Mouse (Mus musculus): ENCODE results near the gene H60b. TPM values are rescaled to one million over a fixed set of nuclear protein-coding genes. Genes with fewer than 3 reads are reported as not detected.
A peak's percentile ranks its signal among the peaks of the same experiment; 100 is the strongest.
"Not testable (repeated sequence)": the region's sequence is repeated elsewhere in the genome, so short reads cannot be mapped to it uniquely, and the experiment has no call there.

H60b gene
- total RNA-seq, 2 experiments from 2014 or later: 0.47 TPM; not detected in 1

DNA sequence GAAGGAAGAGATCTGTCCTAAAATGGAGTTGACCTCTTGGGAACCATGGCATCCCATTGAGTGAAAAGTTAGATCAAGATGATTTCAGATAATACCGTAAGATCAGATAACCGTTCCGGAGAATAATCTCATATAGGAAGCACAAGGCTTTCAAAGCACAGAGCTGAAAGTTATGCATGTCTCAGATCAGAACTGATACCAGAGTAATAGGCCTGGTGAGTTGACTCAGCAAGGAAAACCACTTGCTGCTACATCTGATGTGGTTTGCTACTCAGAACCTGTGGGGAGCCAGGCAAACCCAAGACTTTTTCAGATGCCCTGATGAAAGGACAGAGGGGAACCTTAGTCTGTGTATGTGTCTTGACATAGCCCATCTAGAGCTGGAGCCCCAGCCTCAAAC, 43.0 kb downstream of the H60b start:
- H3K27ac ChIP-seq; H3K4me3 ChIP-seq; DNase-seq (ENCODE audit: extremely low spot score in 1 of 2, low spot score in 2 of 2); intact Hi-C loops (cut with DNase I): not testable (repeated sequence)

DNA sequence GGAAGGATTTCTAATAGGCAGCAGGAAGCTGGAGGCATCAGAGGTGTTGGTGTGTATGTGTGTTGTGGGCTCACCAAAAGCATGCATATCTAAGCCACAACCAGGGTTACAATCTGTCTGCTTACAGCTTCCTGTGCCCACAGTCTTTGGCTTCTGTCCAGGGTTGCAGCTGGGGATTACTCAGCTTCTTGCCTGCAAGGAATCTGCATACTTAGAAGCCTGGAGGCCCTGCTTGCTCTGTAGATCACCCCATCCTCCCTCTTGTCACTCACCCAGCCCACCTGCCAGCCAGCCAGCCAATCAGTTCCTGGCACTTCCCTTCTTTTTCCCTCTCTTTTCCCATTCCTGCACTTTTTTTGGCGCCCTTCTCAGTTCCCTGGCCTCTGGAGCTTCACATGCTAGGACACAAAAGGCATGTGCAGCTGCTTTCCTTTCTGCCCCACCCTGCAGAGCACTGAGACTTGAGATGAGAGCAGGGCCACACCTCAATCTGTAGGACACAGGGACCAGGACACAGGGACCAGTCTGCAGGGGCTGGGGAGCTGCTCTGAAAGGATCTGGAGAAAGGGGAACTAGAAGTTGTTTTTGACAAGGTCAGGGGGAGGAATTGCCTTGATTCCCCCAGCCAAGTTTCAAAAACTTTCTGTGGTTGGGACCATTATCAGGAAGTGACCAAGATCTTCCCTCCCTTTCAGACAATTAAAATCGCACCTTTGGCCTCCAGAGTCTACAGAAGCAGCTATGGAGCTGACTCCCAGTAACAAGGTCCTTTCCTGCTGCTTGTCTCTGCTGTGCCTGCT, 44.6 kb downstream of the H60b start:
- H3K4me3 ChIP-seq; intact Hi-C loops (cut with DNase I); H3K27ac ChIP-seq; DNase-seq (ENCODE audit: extremely low spot score in 1 of 2, low spot score in 2 of 2): not testable (repeated sequence)

DNA sequence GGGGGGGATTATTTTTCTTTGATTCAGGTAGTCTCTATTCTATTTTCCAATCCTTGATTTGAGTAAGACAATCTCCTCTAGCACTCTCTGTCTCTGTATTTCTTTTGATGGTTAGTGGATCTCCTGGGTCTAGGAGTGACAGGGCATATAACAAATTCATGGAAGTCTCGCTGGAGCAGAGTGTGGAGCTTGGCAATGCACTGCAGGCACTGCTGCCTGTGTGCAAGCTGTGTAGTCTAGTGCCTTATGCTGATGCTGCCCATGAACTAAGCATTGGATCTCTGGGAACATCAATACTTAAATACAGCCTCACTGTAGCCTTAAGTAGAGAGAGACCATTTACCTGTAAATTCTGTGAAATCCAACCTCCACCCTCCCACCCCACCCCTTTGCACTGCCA, 48.1 kb downstream of the H60b start:
- DNase-seq (ENCODE audit: extremely low spot score in 1 of 2, low spot score in 2 of 2); H3K4me3 ChIP-seq; intact Hi-C loops (cut with DNase I); H3K27ac ChIP-seq: not testable (repeated sequence)

DNA sequence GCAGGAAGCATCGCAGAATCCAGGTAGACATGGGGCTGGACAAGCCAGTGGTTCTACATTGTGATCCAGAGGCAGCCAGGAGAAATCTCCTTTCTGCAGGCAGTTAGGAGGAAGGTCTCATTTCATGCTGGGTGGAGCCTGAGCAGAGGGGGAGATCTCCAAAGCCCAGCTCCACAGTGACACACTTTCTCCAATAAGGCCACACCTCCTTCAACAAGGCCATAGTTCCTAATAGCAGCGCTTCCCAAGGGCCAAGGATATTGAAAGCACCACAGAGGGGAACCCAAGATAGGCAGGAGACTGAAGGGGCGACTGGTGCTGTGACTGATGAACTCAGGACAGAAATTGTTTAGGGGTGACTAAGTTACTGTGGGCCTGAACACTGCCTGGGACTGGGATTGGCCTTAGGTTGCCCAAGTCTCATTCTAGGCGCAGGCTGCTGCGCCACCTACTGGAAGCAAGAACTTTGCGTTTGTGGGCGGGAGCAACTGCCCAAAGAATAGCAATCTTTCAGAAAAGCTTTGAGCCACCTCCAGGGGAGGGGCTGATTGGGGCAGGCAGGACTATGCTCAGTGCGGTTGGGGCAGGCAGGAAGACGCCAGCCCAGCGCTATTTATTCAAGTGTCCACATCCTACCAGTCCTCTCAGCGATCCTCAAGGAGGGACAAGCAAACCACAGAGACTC, 53.8 kb downstream of the H60b start:
- H3K27ac ChIP-seq; H3K4me3 ChIP-seq; intact Hi-C loops (cut with DNase I): not testable (repeated sequence)
- DNase-seq (ENCODE audit: extremely low spot score in 1 of 2, low spot score in 2 of 2): peak in 1 of 2 experiments; percentile 33
- peak; percentile 47 for TF ChIP-seq CTCF (IDR thresholded peaks at IDR 0.05)

DNA sequence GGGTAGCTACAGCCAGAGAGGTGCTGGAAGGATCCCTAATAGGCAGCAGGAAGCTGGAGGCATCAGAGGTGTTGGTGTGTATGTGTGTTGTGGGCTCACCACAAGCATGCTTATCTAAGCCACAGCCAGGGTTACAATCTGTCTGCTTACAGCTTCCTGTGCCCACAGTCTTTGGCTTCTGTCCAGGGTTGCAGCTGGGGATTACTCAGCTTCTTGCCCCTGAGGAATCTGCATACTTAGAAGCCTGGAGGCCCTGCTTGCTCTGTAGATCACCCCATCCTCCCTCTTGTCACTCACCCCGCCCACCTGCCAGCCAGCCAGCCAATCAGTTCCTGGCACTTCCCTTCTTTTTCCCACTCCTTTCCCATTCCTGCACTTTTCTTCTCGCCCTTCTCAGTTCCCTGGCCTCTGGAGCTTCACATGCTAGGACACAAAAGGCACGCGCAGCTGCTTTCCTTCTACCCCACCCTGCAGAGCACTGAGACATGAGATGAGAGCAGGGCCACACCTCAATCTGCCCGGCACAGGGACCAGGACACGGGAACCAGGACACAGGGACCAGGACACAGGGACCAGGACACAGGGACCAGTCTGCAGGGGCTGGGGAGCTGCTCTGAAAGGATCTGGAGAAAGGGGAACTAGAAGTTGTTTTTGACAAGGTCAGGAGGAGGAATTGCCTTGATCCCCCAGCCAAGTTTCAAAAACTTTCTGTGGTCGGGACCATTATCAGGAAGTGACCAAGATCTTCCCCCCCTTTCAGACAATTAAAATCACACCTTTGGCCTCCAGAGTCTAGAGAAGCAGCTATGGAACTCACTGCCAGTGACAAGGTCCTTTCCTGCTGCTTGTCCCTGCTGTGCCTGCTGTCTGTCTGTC, 65.3 kb downstream of the H60b start:
- H3K27ac ChIP-seq; H3K4me3 ChIP-seq; intact Hi-C loops (cut with DNase I): not testable (repeated sequence)
- DNase-seq (ENCODE audit: extremely low spot score in 1 of 2, low spot score in 2 of 2): peak; percentile 11 to 24

DNA sequence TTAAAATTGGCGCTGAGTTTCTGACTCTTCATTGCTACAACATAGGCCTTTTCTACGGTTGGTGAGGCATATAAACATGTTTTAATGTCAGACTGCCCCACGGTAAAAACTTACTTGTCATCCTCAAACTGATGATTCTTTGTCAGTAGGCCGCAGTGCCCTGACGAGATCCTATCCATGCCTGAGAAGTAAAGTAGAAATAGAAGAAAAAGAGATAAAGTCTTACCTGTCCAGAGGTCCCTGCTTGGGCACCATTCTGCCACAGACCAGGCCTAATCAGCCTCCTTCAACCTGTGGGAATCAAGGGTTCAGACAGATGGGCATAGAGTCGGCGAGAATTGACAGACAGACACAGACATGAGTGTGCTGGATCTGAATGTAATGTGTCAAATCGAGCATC, 106.7 kb downstream of the H60b start:
- no peak for TF ChIP-seq CTCF (IDR thresholded peaks at IDR 0.05)
- Histone ChIP-seq H3K4me3 (no peak overlapping the region), H3K27ac (no peak overlapping the region)
- no peak for DNase-seq (ENCODE audit: extremely low spot score in 1 of 2, low spot score in 2 of 2)
- intact Hi-C loops (cut with DNase I): no loop called here

DNA sequence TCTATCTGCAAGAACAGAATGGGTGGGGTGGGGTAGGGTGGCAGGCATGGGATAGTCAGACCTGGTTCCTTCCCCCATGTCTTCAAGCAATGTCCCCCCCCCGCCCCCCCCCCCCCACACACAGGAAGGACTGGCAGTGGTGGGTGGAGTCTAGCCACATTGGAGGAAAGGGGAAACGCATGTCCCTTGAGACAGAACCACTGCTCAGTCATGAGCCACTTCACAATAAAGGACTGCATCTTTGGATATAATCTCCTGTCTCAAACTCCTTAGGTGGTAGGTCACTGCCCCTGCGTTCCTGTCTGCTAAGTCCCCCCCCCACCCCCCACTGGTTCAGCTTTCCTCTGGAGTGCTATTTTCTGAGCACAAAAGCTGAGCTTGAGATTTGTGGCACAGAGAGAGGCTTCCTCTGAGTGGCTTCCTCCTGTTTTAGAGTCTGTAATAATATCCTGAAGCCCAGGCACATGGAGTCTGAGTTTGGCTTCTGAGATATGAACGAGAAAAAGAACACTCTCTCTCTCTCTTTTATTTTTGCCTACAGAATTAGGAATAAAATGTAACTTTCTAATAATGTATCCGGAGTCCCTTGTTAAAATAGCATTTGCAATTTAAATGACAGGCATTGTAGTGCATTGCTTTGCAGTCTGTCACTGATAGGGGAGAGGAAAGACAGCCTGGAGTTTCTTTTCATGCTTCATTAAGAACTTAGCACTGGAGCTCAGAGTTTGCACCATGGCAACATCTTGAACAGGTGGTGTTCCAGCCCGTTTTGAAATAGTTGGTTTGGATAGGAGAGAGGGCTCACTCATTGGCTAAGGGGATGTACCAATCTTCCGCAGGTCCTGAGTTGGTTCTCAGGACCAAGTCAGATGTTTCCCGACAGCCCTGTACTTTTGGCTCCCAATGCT, 112.7 kb downstream of the H60b start:
- DNase-seq (ENCODE audit: extremely low spot score in 1 of 2, low spot score in 2 of 2); intact Hi-C loops (cut with DNase I); H3K4me3 ChIP-seq; H3K27ac ChIP-seq: not testable (repeated sequence)

DNA sequence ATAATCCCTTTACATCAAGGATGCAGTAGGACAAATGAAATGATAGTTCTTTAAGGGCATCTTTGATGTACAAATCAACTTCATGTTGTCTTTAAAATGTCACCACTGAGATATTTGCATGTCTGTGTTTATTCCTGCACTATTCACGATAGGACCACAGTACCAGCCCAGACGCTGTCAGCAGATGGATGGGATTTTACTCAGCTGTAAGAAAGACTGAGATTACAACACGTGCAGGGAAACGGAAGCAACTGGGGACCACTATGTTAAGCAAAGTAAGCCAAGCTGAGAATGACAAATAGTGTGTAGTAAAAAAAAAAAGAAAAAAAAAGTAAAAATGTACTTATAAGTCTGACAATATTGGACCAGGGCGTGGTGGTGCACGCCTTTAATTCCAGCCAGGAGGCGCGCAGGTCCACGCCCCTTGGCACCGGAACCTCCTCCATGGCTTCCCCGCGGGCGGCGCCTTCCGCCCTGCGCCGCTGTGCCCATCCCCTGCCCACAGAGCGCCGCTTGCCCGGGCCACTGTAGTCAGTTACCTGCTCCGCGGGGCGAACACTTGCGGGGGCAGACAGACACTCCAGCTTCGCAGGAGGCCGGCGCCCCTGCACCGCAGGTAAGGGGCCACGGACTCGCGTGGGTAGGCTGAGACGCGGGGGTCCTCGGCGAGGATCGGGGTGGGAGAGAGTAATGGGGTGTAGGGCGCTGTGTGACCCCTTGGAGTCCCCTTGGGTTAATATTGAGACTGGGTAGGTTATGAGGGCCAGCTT, 114.7 kb downstream of the H60b start:
- DNase-seq (ENCODE audit: extremely low spot score in 1 of 2, low spot score in 2 of 2); intact Hi-C loops (cut with DNase I); H3K27ac ChIP-seq: not testable (repeated sequence)
- 0 out of 2 replicates have a peak overlapping the region, but pooled peaks have one; percentile 4 for H3K4me3 ChIP-seq

DNA sequence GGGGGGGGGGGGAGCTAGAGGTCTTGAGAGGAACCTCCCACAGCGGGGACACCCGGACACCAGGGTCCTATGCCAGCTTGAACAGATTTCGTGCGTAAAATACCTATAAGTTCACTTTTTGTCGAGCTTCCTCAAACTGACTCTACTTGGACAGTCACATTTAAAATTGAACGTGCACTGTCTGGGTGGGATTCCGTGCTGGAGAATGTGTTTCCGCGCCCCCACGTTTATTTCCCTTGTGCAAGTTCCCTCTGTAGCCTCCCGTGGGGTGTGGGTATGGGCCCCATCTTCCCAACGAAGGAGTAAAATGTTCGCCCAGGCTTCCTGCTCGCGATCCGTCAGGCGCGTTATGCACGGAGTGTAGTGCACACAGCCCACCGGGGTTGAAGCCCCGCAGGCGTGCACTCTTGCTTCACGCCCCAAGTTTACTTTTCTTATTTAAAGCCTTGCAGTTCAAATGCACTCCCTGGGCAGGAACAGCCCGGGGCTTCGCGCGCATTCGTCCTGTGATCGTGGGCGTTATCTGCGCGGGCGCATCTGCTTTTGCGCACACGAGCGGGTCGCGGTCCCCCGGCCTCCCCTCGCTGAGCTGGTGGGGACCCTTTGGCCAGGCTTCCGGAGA, 115.4 kb downstream of the H60b start:
- no peak for TF ChIP-seq CTCF (IDR thresholded peaks at IDR 0.05)
- Histone ChIP-seq H3K4me3 (peak overlapping the region; percentile 21), H3K27ac (no peak overlapping the region)
- intact Hi-C loops (cut with DNase I): no loop called here
- no peak for DNase-seq (ENCODE audit: extremely low spot score in 1 of 2, low spot score in 2 of 2)

DNA sequence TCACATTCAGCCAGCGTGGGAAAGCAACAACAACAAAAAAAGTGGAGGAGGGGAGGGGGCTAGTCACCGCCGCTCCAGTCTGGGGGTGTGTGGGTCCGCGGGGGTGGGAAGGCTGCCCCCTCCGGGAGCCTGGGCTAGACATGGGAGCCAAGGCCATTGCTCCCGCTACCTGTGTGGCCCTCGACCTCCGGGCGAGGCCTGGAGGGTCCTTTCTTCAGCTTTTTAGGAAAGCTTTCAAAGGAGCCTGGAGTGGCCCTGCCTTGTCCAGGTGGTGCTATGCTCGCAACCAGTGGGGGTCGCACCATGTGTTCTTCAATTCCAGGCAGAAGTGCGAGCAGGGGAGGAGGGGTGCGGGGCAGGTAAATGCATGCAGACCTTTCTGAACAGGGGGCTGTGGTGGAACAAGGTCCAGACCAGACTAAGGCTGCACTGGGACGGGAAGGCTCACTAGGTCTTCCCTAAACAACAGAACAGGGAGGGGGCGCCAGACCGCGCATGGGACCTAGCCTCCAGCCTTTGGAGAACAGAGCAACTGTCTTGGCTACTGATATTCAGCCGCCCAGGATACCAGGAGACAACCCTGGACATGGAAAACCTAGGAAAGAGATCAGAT, 116.2 kb downstream of the H60b start:
- no peak overlapping the region for H3K4me3 ChIP-seq

DNA sequence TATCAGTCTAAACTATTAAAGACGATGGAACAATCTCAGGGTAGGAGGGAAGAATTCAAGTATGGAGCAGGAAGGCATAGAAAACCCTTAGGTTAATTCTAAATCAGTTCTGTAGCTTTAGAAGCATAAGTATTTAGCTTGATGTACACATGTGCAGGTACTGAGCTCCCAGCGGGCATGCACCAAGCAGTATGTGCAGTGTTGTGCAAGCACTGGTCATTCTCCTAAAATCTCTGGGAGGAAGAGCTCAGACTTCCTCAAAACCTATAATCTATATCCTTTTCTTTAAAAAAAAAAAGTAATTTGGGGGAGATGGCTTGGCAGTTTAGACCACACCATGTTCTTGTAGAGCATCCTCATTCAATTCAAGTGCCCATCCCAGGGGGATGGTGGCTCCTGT, 120.1 kb downstream of the H60b start:
- DNase-seq (ENCODE audit: extremely low spot score in 1 of 2, low spot score in 2 of 2); H3K27ac ChIP-seq; intact Hi-C loops (cut with DNase I); H3K4me3 ChIP-seq: not testable (repeated sequence)

More for the DNA sequence above, 116.2 kb downstream of the H60b start:
- no peak overlapping the region for H3K27ac ChIP-seq
- no peak for DNase-seq (ENCODE audit: extremely low spot score in 1 of 2, low spot score in 2 of 2)
- intact Hi-C loops (cut with DNase I): no loop called here
- TF ChIP-seq CTCF (IDR thresholded peaks at IDR 0.05): no peak
